Mouse (Mus musculus) limb, embryonic 12.5 days (tissue): ENCODE results near the gene Colca2. TPM values are rescaled to one million over a fixed set of nuclear protein-coding genes. Genes with fewer than 3 reads are reported as not detected.

ENCODE experiments used
- ATAC-seq: fragments of 200-750 bp; cut with Nextera tagmentation; 2 replicates; pipeline ENCODE4 v1.8.0; 2017; ENCODE audit warnings: low read depth, moderate TSS enrichment; ENCODE audit not compliant: insufficient number of reproducible peaks, insufficient read depth, low FRiP score, low TSS enrichment
- H3K27ac ChIP-seq: fragments of 300-500 bp; sonication (generic); 2 replicates; pipeline ENCODE4 v1.5.1; 2016; ENCODE audit warnings: mild to moderate bottlenecking, moderate library complexity
- H3K27me3 ChIP-seq: fragments of 300-500 bp; sonication (generic); 2 replicates; pipeline ENCODE4 v1.6.1; 2016; ENCODE audit warnings: mild to moderate bottlenecking, moderate library complexity
- H3K36me3 ChIP-seq: fragments of 300-500 bp; sonication (generic); 2 replicates; pipeline ENCODE4 v1.6.1; 2016; ENCODE audit warnings: mild to moderate bottlenecking, moderate library complexity
- H3K4me1 ChIP-seq: fragments of 300-500 bp; sonication (generic); replicated peaks from 2 replicates; pipeline ENCODE4 v1.6.1; 2016
- H3K4me2 ChIP-seq: fragments of 300-500 bp; sonication (generic); 2 replicates; pipeline ENCODE4 v1.6.1; 2016; ENCODE audit warnings: mild to moderate bottlenecking, moderate library complexity
- H3K4me3 ChIP-seq: fragments of 300-500 bp; sonication (generic); replicated peaks from 2 replicates; pipeline ENCODE4 v1.5.1; 2016; ENCODE audit warnings: mild to moderate bottlenecking
- H3K9ac ChIP-seq: fragments of 300-500 bp; sonication (generic); replicated peaks from 2 replicates; pipeline ENCODE4 v1.6.1; 2016; ENCODE audit warnings: mild to moderate bottlenecking, moderate library complexity
- H3K9me3 ChIP-seq: fragments of 300-500 bp; sonication (generic); 2 replicates; pipeline ENCODE4 v1.6.1; 2016; ENCODE audit warnings: mild to moderate bottlenecking, moderate library complexity
- WGBS: fragments of 180-500 bp; shearing (Covaris S2); methylation state at CpG from one replicate; pipeline ENCODE4 v1.1.7; 2016; 5-methylcytosine and 5-hydroxymethylcytosine counted together
- polyA plus RNA-seq: library from polyadenylated mRNA; unstranded; fragments of >200 nt; fragmentation: Nextera tagmentation; extraction: Ambion mirVana; gene quantifications from 2 replicates; pipeline ENCODE4 v1.2.1, GENCODE M21; 2016

Colca2 gene
- polyA plus RNA-seq, 1 experiment from 2014 or later = 1.8 TPM

GRCm38 (mm10) chr9:51306351-51306750 lies 28.0 kb upstream of the Colca2 start:
- H3K9ac ChIP-seq = no peak overlapping the region
- H3K4me2 ChIP-seq = no peak overlapping the region
- whole genome bisulfite sequencing = 88% methylated on average over 3 of the region's 3 CpGs
- H3K4me1 ChIP-seq = no peaks in the 10 kb centered on the region
- ATAC-seq = no peak
- H3K27me3 ChIP-seq = no peaks in the 10 kb centered on the region
- H3K27ac ChIP-seq = no peak overlapping the region
- H3K36me3 ChIP-seq = no peaks in the 10 kb centered on the region
- no peak overlapping the region for H3K4me3 ChIP-seq
- no peaks in the 10 kb centered on the region for H3K9me3 ChIP-seq

GRCm38 (mm10) chr9:51305146-51305545 lies 26.8 kb upstream of the Colca2 start:
- no peaks in the 10 kb centered on the region for H3K4me1 ChIP-seq
- H3K27ac ChIP-seq = no peak overlapping the region
- no peak overlapping the region for H3K4me2 ChIP-seq
- no peak overlapping the region for H3K9ac ChIP-seq
- no peaks in the 10 kb centered on the region for H3K36me3 ChIP-seq
- H3K27me3 ChIP-seq = no peaks in the 10 kb centered on the region
- H3K4me3 ChIP-seq = no peak overlapping the region
- WGBS = 79% methylated on average over 3 of the region's 3 CpGs
- ATAC-seq = no peak
- H3K9me3 ChIP-seq = no peaks in the 10 kb centered on the region

GRCm38 (mm10) chr9:51303980-51304379 lies 25.6 kb upstream of the Colca2 start:
- ATAC-seq = no peak
- no peak overlapping the region for H3K27ac ChIP-seq
- H3K27me3 ChIP-seq = no peaks in the 10 kb centered on the region
- H3K4me1 ChIP-seq = no peaks in the 10 kb centered on the region
- no peak overlapping the region for H3K4me2 ChIP-seq
- WGBS = 75% methylated on average over 5 of the region's 5 CpGs
- H3K4me3 ChIP-seq = no peak overlapping the region
- H3K9me3 ChIP-seq = no peaks in the 10 kb centered on the region
- no peaks in the 10 kb centered on the region for H3K36me3 ChIP-seq
- no peak overlapping the region for H3K9ac ChIP-seq

- Histone ChIP-seq H3K9ac (no peak overlapping the region), H3K4me3 (no peak overlapping the region), H3K36me3 (no peaks in the 10 kb centered on the region), H3K4me2 (no peak overlapping the region), H3K27ac (no peak overlapping the region), H3K4me1 (no peaks in the 10 kb centered on the region), H3K27me3 (peaks cover 14% of the 10 kb centered on the region; the same call in 1 of the 2 replicates), H3K9me3 (no peaks in the 10 kb centered on the region)
- ATAC-seq = no peak
- WGBS = 70% methylated on average over 8 of the region's 8 CpGs
Measured at GRCm38 (mm10) chr9:51293541-51293940, 15.2 kb upstream of the Colca2 start.

GRCm38 (mm10) chr9:51292674-51293073 lies 14.3 kb upstream of the Colca2 start:
- Histone ChIP-seq H3K4me1 (no peaks in the 10 kb centered on the region), H3K9me3 (no peaks in the 10 kb centered on the region), H3K9ac (no peak overlapping the region), H3K27me3 (peaks cover 14% of the 10 kb centered on the region; the same call in 1 of the 2 replicates), H3K4me3 (no peak overlapping the region), H3K27ac (no peak overlapping the region), H3K4me2 (no peak overlapping the region), H3K36me3 (no peaks in the 10 kb centered on the region)
- ATAC-seq = no peak
- 34% methylated on average over 4 of the region's 4 CpGs for whole genome bisulfite sequencing

- Histone ChIP-seq H3K4me1 (no peaks in the 10 kb centered on the region), H3K27me3 (peaks cover 14% of the 10 kb centered on the region; the same call in 1 of the 2 replicates), H3K36me3 (no peaks in the 10 kb centered on the region), H3K4me3 (no peak overlapping the region), H3K9me3 (no peaks in the 10 kb centered on the region), H3K4me2 (no peak overlapping the region), H3K9ac (no peak overlapping the region), H3K27ac (no peak overlapping the region)
- WGBS = 70% methylated on average over 4 of the region's 4 CpGs
- no peak for ATAC-seq
Measured at GRCm38 (mm10) chr9:51290980-51291379, 12.6 kb upstream of the Colca2 start.

GRCm38 (mm10) chr9:51286079-51286478 lies 7.7 kb upstream of the Colca2 start:
- WGBS = 60% methylated on average over 2 of the region's 2 CpGs
- no peaks in the 10 kb centered on the region for H3K9me3 ChIP-seq
- no peak overlapping the region for H3K27ac ChIP-seq
- no peak overlapping the region for H3K4me3 ChIP-seq
- no peak overlapping the region for H3K4me2 ChIP-seq
- H3K9ac ChIP-seq = no peak overlapping the region
- H3K4me1 ChIP-seq = no peaks in the 10 kb centered on the region
- peaks cover 16% of the 10 kb centered on the region; the same call in 1 of the 2 replicates for H3K27me3 ChIP-seq
- H3K36me3 ChIP-seq = no peaks in the 10 kb centered on the region
- ATAC-seq = no peak

- Histone ChIP-seq H3K9me3 (no peaks in the 10 kb centered on the region), H3K36me3 (no peaks in the 10 kb centered on the region), H3K4me2 (peak overlapping the region; percentile 91), H3K27ac (peak overlapping the region; percentile 82), H3K9ac (peak overlapping the region; percentile 73), H3K27me3 (peaks cover 37% of the 10 kb centered on the region), H3K4me3 (peak overlapping the region; percentile 51), H3K4me1 (peaks cover 10% of the 10 kb centered on the region)
- 21% methylated on average over 13 of the region's 13 CpGs for WGBS
- peak; percentile 67 for ATAC-seq
Measured at GRCm38 (mm10) chr9:51277834-51278498, 403 bp downstream of the Colca2 start.

GRCm38 (mm10) chr9:51274678-51275077 lies 3.7 kb downstream of the Colca2 start:
- no peaks in the 10 kb centered on the region for H3K9me3 ChIP-seq
- WGBS = 31% methylated on average over 4 of the region's 4 CpGs
- H3K27ac ChIP-seq = no peak overlapping the region
- H3K4me3 ChIP-seq = no peak overlapping the region
- no peak for ATAC-seq
- peaks cover 17% of the 10 kb centered on the region for H3K27me3 ChIP-seq
- H3K4me1 ChIP-seq = peaks cover 10% of the 10 kb centered on the region
- no peak overlapping the region for H3K4me2 ChIP-seq
- no peak overlapping the region for H3K9ac ChIP-seq
- H3K36me3 ChIP-seq = no peaks in the 10 kb centered on the region

- no peak for ATAC-seq
- no peaks in the 10 kb centered on the region for H3K36me3 ChIP-seq
- no peak overlapping the region for H3K9ac ChIP-seq
- H3K27ac ChIP-seq = no peak overlapping the region
- H3K9me3 ChIP-seq = no peaks in the 10 kb centered on the region
- H3K4me2 ChIP-seq = no peak overlapping the region
- peaks cover 11% of the 10 kb centered on the region for H3K27me3 ChIP-seq
- H3K4me3 ChIP-seq = no peak overlapping the region
- WGBS = 61% methylated on average over 9 of the region's 9 CpGs
- H3K4me1 ChIP-seq = peaks cover 10% of the 10 kb centered on the region
Measured at GRCm38 (mm10) chr9:51273581-51274154, 4.7 kb downstream of the Colca2 start.

GRCm38 (mm10) chr9:51272102-51272501 lies 6.3 kb downstream of the Colca2 start:
- H3K9me3 ChIP-seq = no peaks in the 10 kb centered on the region
- no peak overlapping the region for H3K9ac ChIP-seq
- no peak overlapping the region for H3K27ac ChIP-seq
- no peaks in the 10 kb centered on the region; the same call in 1 of the 2 replicates for H3K4me1 ChIP-seq
- 78% methylated on average over 5 of the region's 5 CpGs for WGBS
- ATAC-seq = no peak
- H3K36me3 ChIP-seq = no peaks in the 10 kb centered on the region
- H3K27me3 ChIP-seq = peaks cover 6% of the 10 kb centered on the region; the same call in 1 of the 2 replicates
- no peak overlapping the region for H3K4me3 ChIP-seq
- H3K4me2 ChIP-seq = no peak overlapping the region
